Mouse (Mus musculus) CH12.LX (cell line): ENCODE data around the gene Magi2.

Experiments
- BHLHE40 ChIP-seq: IDR thresholded peaks from 2 replicates; pipeline ENCODE4 v1.6.1; 2011; ENCODE audit warnings: mild to moderate bottlenecking, low read depth, low read length, improper control_type of control experiment
- CTCF ChIP-seq, 2 experiments: IDR thresholded peaks in 1 of 2; conservative IDR thresholded peaks in 1 of 2; 2 replicates each; pipeline ENCODE4 v1.5.1; 2011 to 2012; ENCODE audit warnings: low read depth in 2 of 2, low read length in 2 of 2, improper control_type of control experiment in 1 of 2, inconsistent platforms in 1 of 2, mild to moderate bottlenecking in 1 of 2, moderate library complexity in 1 of 2
- EP300 ChIP-seq: IDR thresholded peaks from 2 replicates; pipeline ENCODE4 v1.6.1; 2011; ENCODE audit warnings: low read length, improper control_type of control experiment
- NRF1 ChIP-seq: IDR thresholded peaks from 2 replicates; pipeline ENCODE4 v1.6.1; 2014; ENCODE audit warnings: low read depth, mild to moderate bottlenecking, inconsistent platforms, low read length, improper control_type of control experiment, moderate library complexity
- POLR2A ChIP-seq: IDR thresholded peaks from 2 replicates; pipeline ENCODE4 v1.6.1; 2011; ENCODE audit warnings: low read depth, mild to moderate bottlenecking, improper control_type of control experiment, low read length
- POLR2AphosphoS2 ChIP-seq: IDR thresholded peaks from 2 replicates; pipeline ENCODE4 v1.6.1; 2011; ENCODE audit warnings: low read depth, low read length, improper control_type of control experiment

- TF ChIP-seq CTCF (conservative IDR thresholded peaks at IDR 0.05 in 1 of 2, IDR thresholded peaks at IDR 0.05 in 1 of 2; ENCODE audit: low read depth in 2 of 2, low read length in 2 of 2): no peak
- no peak for TF ChIP-seq EP300
- no peak for TF ChIP-seq POLR2A
- no peak for TF ChIP-seq POLR2AphosphoS2
- no peak for TF ChIP-seq NRF1
- TF ChIP-seq BHLHE40: no peak
Observed at GRCm38 (mm10) chr5:19178594-19178993, 48.2 kb upstream of the Magi2 start.
